Mouse (Mus musculus): ENCODE results near the gene Fam243. TPM values are rescaled to one million over a fixed set of nuclear protein-coding genes. Genes with fewer than 3 reads are reported as not detected.

Gene Fam243
- polyA plus RNA-seq, 2 experiments = not detected

DNA sequence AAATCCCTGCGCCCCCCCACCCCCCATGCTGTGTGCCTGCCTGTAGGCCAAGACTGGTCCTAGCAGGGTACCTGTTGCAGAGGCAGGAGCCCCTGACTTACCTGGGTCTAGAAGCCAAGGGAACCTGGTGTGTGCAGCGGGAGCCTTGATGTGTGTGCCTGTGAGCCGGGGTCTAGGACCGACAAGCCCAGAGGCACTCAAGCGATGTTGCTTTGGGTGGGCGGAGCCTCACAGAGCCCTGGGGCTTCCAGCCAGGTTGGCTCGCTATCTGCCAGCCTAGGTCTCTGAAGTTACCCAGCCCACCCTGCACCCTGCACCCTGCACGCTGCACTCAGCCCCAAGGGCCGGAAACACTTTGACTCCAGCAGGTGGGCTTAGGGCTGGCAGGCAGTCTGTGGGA lies 37.5 kb upstream of the Fam243 start:
- Histone ChIP-seq H3K27ac (replicated peaks; ENCODE audit: low read depth, low read length) (no peak overlapping the region), H3K9me3 (ENCODE audit: control insufficient read depth, low read length) (no peaks in the 10 kb centered on the region), H3K4me1 (ENCODE audit: control insufficient read depth, insufficient read depth, low read length) (peaks cover 13% of the 10 kb centered on the region), H3K4me2 (replicated peaks; ENCODE audit: low read depth, low read length, severe bottlenecking) (no peak overlapping the region), H3K36me3 (ENCODE audit: control insufficient read depth, insufficient read depth, low read length) (no peaks in the 10 kb centered on the region), H3K9ac (ENCODE audit: low read depth, low read length, severe bottlenecking) (no peak overlapping the region), H3K4me3 (replicated peaks; ENCODE audit: low read length) (no peak overlapping the region), H3K27me3 (ENCODE audit: control insufficient read depth, insufficient read depth, low read length) (no peaks in the 10 kb centered on the region)
- WGBS = 26% methylated on average over 9 of the region's 9 CpGs
- no peak for DNase-seq (ENCODE audit: low spot score)
- TF ChIP-seq POLR2A (IDR thresholded peaks at IDR 0.05; ENCODE audit: borderline replicate concordance, extremely low read depth, insufficient read depth, insufficient read length) = no peak
- ATAC-seq (ENCODE audit: low FRiP score, low read depth) = no peak

DNA sequence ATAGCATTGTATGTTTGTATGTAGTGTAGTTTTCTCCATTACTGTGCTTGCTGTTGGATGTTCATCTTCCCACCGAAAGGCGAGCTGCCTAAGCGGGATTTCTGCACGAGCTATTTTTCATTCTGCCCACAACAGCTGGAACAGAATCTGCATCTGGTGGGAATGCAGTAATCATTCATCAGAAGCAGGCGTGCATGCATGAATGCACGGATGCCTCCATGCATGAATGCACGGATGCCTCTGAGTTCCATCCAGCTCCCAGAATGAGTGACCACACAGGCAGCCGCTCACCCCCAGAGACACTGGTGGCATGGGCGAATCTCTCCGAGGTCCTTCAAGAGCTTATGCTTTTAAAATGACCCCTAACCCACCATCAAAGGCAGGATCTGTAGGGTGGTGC lies 36.3 kb upstream of the Fam243 start:
- ATAC-seq (ENCODE audit: low FRiP score, low read depth) (no peak), DNase-seq (ENCODE audit: low spot score) (no peak)
- no peak for TF ChIP-seq POLR2A (IDR thresholded peaks at IDR 0.05; ENCODE audit: borderline replicate concordance, extremely low read depth, insufficient read depth, insufficient read length)
- H3K27me3 ChIP-seq (ENCODE audit: control insufficient read depth, insufficient read depth, low read length) = no peaks in the 10 kb centered on the region
- no peak overlapping the region for H3K4me2 ChIP-seq (replicated peaks; ENCODE audit: low read depth, low read length, severe bottlenecking)
- H3K9me3 ChIP-seq (ENCODE audit: control insufficient read depth, low read length) = no peaks in the 10 kb centered on the region
- H3K27ac ChIP-seq (replicated peaks; ENCODE audit: low read depth, low read length) = no peak overlapping the region
- H3K36me3 ChIP-seq (ENCODE audit: control insufficient read depth, insufficient read depth, low read length) = no peaks in the 10 kb centered on the region
- H3K4me3 ChIP-seq (replicated peaks; ENCODE audit: low read length) = no peak overlapping the region
- H3K4me1 ChIP-seq (ENCODE audit: control insufficient read depth, insufficient read depth, low read length) = peaks cover 16% of the 10 kb centered on the region
- 69% methylated on average over 10 of the region's 10 CpGs for WGBS
- no peak overlapping the region for H3K9ac ChIP-seq (ENCODE audit: low read depth, low read length, severe bottlenecking)

DNA sequence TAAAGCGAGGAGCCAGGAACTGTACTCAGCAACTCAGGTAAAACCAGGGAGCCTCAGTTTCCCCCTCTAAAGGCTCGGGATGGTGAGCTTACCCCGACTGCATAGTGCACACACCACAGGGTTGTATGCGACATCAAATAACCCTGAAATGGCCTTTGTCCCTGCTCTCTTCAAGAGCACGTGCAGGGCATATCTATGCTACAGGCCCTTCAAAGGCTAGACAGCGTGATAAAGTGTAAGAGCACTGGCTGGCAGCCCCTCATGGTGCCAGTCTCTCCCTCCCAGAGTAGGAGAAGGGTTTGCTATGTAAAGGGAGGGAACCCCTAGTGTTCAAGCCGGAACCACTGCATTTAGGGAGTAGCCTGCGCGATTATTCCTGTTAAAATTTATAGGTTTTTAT lies 35.8 kb upstream of the Fam243 start:
- no peak for TF ChIP-seq POLR2A (IDR thresholded peaks at IDR 0.05; ENCODE audit: borderline replicate concordance, extremely low read depth, insufficient read depth, insufficient read length)

DNA sequence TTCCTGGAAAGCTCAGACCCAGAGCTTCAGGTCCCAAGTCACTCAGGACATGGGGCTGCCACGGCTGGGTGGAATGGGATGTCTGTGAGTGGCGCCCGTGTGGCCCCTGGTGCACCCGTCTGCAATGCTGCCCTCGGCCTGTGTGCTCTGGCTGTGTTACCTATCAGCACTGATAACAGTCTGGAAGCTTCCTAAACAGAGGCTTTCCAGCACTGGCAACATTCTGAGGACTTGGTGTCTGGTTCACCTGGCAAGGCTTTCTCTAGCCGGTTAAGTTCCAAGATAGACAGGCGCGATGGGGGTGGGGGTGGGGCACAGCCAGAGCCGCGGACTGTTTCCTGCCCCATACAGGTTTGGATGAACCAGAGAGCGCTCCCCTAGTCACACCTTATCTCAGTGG lies 34.7 kb upstream of the Fam243 start:
- TF ChIP-seq POLR2A (IDR thresholded peaks at IDR 0.05; ENCODE audit: borderline replicate concordance, extremely low read depth, insufficient read depth, insufficient read length) = no peak
- Histone ChIP-seq H3K4me2 (replicated peaks; ENCODE audit: low read depth, low read length, severe bottlenecking) (no peak overlapping the region), H3K27me3 (ENCODE audit: control insufficient read depth, insufficient read depth, low read length) (0 out of 2 replicates have a peak, but pooled peaks cover 4% of the 10 kb centered on the region), H3K4me1 (ENCODE audit: control insufficient read depth, insufficient read depth, low read length) (peaks cover 16% of the 10 kb centered on the region), H3K4me3 (replicated peaks; ENCODE audit: low read length) (no peak overlapping the region), H3K9ac (ENCODE audit: low read depth, low read length, severe bottlenecking) (no peak overlapping the region), H3K36me3 (ENCODE audit: control insufficient read depth, insufficient read depth, low read length) (no peaks in the 10 kb centered on the region), H3K27ac (replicated peaks; ENCODE audit: low read depth, low read length) (no peak overlapping the region), H3K9me3 (ENCODE audit: control insufficient read depth, low read length) (no peaks in the 10 kb centered on the region)
- WGBS = 74% methylated on average over 11 of the region's 11 CpGs
- DNase-seq (ENCODE audit: low spot score) = no peak
- no peak for ATAC-seq (ENCODE audit: low FRiP score, low read depth)

More for the DNA sequence above, 35.8 kb upstream of the Fam243 start:
- no peak overlapping the region for H3K4me3 ChIP-seq (replicated peaks; ENCODE audit: low read length)
- no peak for DNase-seq (ENCODE audit: low spot score)
- WGBS = 75% methylated on average over 9 of the region's 9 CpGs
- H3K27me3 ChIP-seq (ENCODE audit: control insufficient read depth, insufficient read depth, low read length) = 0 out of 2 replicates have a peak, but pooled peaks cover 2% of the 10 kb centered on the region
- H3K4me2 ChIP-seq (replicated peaks; ENCODE audit: low read depth, low read length, severe bottlenecking) = no peak overlapping the region
- no peak for ATAC-seq (ENCODE audit: low FRiP score, low read depth)
- H3K9ac ChIP-seq (ENCODE audit: low read depth, low read length, severe bottlenecking) = no peak overlapping the region
- no peaks in the 10 kb centered on the region for H3K9me3 ChIP-seq (ENCODE audit: control insufficient read depth, low read length)
- H3K27ac ChIP-seq (replicated peaks; ENCODE audit: low read depth, low read length) = no peak overlapping the region
- no peaks in the 10 kb centered on the region for H3K36me3 ChIP-seq (ENCODE audit: control insufficient read depth, insufficient read depth, low read length)
- peaks cover 16% of the 10 kb centered on the region for H3K4me1 ChIP-seq (ENCODE audit: control insufficient read depth, insufficient read depth, low read length)

DNA sequence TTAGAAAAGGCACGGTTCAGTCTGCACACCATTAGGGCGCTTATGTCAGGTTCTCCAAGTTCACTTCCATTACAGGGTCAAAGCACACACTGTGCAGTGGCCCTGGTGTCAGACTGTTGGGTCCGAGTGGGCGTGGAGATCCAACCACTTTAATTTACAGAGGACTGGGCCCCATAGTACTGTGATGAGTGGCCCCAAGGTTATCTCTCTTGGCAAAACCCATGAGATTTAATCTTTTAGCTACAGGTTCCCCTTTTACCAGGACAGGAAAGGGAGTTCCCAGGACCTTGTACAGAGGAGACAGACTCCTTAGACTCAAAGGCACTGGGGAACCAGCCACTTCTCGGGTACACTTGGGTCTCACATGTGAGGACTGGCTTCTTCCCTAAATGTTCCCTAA lies 34.1 kb upstream of the Fam243 start:
- Histone ChIP-seq H3K9ac (ENCODE audit: low read depth, low read length, severe bottlenecking) (no peak overlapping the region), H3K9me3 (ENCODE audit: control insufficient read depth, low read length) (no peaks in the 10 kb centered on the region), H3K4me3 (replicated peaks; ENCODE audit: low read length) (no peak overlapping the region), H3K4me2 (replicated peaks; ENCODE audit: low read depth, low read length, severe bottlenecking) (no peak overlapping the region), H3K36me3 (ENCODE audit: control insufficient read depth, insufficient read depth, low read length) (no peaks in the 10 kb centered on the region), H3K27ac (replicated peaks; ENCODE audit: low read depth, low read length) (no peak overlapping the region), H3K4me1 (ENCODE audit: control insufficient read depth, insufficient read depth, low read length) (peaks cover 16% of the 10 kb centered on the region), H3K27me3 (ENCODE audit: control insufficient read depth, insufficient read depth, low read length) (0 out of 2 replicates have a peak, but pooled peaks cover 4% of the 10 kb centered on the region)
- no peak for DNase-seq (ENCODE audit: low spot score)
- no peak for ATAC-seq (ENCODE audit: low FRiP score, low read depth)
- TF ChIP-seq POLR2A (IDR thresholded peaks at IDR 0.05; ENCODE audit: borderline replicate concordance, extremely low read depth, insufficient read depth, insufficient read length) = no peak
- WGBS = 71% methylated on average over 5 of the region's 5 CpGs

DNA sequence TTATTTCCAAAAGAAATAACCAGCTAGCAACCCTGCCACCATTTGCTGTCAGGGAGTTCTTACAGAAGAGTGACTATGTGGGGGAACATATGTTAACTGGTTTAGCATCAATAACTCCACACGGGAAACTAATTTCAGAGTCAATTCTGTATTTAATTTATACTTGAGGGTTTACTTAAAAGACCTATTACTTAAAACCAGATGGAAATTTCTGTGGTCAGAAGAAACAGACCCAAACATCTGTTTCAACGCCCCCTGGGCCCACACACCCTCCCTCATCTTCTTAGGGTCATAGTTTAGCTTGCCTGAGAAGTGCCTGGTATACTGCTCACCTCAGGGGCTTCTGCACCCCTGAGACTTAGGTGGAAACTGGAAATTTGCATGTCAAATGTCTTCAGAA lies 32.7 kb upstream of the Fam243 start:
- DNase-seq (ENCODE audit: low spot score) (peak; percentile 48), ATAC-seq (ENCODE audit: low FRiP score, low read depth) (no peak)
- 12% methylated on average over 2 of the region's 2 CpGs for WGBS
- no peak overlapping the region for H3K4me3 ChIP-seq (replicated peaks; ENCODE audit: low read length)
- no peak for TF ChIP-seq POLR2A (IDR thresholded peaks at IDR 0.05; ENCODE audit: borderline replicate concordance, extremely low read depth, insufficient read depth, insufficient read length)
- H3K4me1 ChIP-seq (ENCODE audit: control insufficient read depth, insufficient read depth, low read length) = peaks cover 16% of the 10 kb centered on the region
- H3K27ac ChIP-seq (replicated peaks; ENCODE audit: low read depth, low read length) = no peak overlapping the region
- 0 out of 2 replicates have a peak, but pooled peaks cover 4% of the 10 kb centered on the region for H3K27me3 ChIP-seq (ENCODE audit: control insufficient read depth, insufficient read depth, low read length)
- no peaks in the 10 kb centered on the region for H3K36me3 ChIP-seq (ENCODE audit: control insufficient read depth, insufficient read depth, low read length)
- no peaks in the 10 kb centered on the region for H3K9me3 ChIP-seq (ENCODE audit: control insufficient read depth, low read length)
- H3K4me2 ChIP-seq (replicated peaks; ENCODE audit: low read depth, low read length, severe bottlenecking) = no peak overlapping the region
- no peak overlapping the region for H3K9ac ChIP-seq (ENCODE audit: low read depth, low read length, severe bottlenecking)

Data from limb, embryonic 14.5 days (tissue).